Mouse (Mus musculus) CH12.LX (cell line): Measurements from ENCODE around the gene Rgs17. TPM values are rescaled to one million over a fixed set of nuclear protein-coding genes. Genes with fewer than 3 reads are reported as not detected.

Source experiments
- DNase-seq: peaks from one replicate; pipeline ENCODE4 v3.0.0-alpha.2; 2013; ENCODE audit errors: extremely low read depth
- H3K27ac ChIP-seq: 2 replicates; pipeline ENCODE4 v1.5.1; 2012; ENCODE audit warnings: low read depth, mild to moderate bottlenecking, control low read depth, moderate library complexity; ENCODE audit not compliant: insufficient read depth
- H3K27me3 ChIP-seq: replicated peaks from 2 replicates; pipeline ENCODE3; 2012; ENCODE audit warnings: inconsistent platforms
- H3K36me3 ChIP-seq, 2 experiments: replicated peaks in 1 of 2; 2 replicates each; pipeline versions ENCODE3 to v1.6.1; 2012; ENCODE audit warnings: inconsistent platforms in 1 of 2, low read length in 1 of 2, mild to moderate bottlenecking in 1 of 2, mixed read lengths in 1 of 2, moderate library complexity in 1 of 2; ENCODE audit not compliant: control insufficient read depth in 1 of 2, insufficient read depth in 1 of 2
- H3K4me1 ChIP-seq, 2 experiments: 2 replicates each; pipeline ENCODE4 v1.6.1; 2012; ENCODE audit warnings: inconsistent platforms in 1 of 2, moderate library complexity in 1 of 2; ENCODE audit not compliant: insufficient read depth in 2 of 2, control insufficient read depth in 1 of 2
- H3K4me2 ChIP-seq: 2 replicates; pipeline ENCODE4 v1.6.1; 2012; ENCODE audit warnings: low read depth, mild to moderate bottlenecking, control low read depth; ENCODE audit not compliant: poor library complexity, insufficient read depth, severe bottlenecking
- H3K4me3 ChIP-seq, 3 experiments: fragments of 150-350 bp in 1 of 3; sonication (generic) in 1 of 3; replicated peaks in 1 of 3; 2 replicates each; pipeline versions ENCODE3 to v1.5.1; 2011 to 2012; ENCODE audit warnings: low read depth in 2 of 3, low read length in 2 of 3, mild to moderate bottlenecking in 2 of 3, moderate library complexity in 2 of 3, control low read depth in 1 of 3, improper control_type of control experiment in 1 of 3, inconsistent platforms in 1 of 3, mixed read lengths in 1 of 3; ENCODE audit not compliant: poor library complexity in 1 of 3
- H3K79me2 ChIP-seq: replicated peaks from 2 replicates; pipeline ENCODE4 v1.6.1; 2012; ENCODE audit warnings: mild to moderate bottlenecking, moderate library complexity; ENCODE audit not compliant: control insufficient read depth, poor library complexity, insufficient read depth, severe bottlenecking; ENCODE audit errors: extremely low read depth
- H3K9ac ChIP-seq: 2 replicates; pipeline ENCODE4 v1.6.1; 2012; ENCODE audit warnings: low read depth, mild to moderate bottlenecking, control low read depth, moderate library complexity; ENCODE audit not compliant: insufficient read depth
- H3K9me3 ChIP-seq: replicated peaks from 2 replicates; pipeline ENCODE3; 2012; ENCODE audit warnings: low read length, inconsistent platforms, mixed read lengths
- BHLHE40 ChIP-seq: IDR thresholded peaks from 2 replicates; pipeline ENCODE4 v1.6.1; 2011; ENCODE audit warnings: mild to moderate bottlenecking, low read depth, low read length, improper control_type of control experiment
- CTCF ChIP-seq, 2 experiments: IDR thresholded peaks in 1 of 2; conservative IDR thresholded peaks in 1 of 2; 2 replicates each; pipeline ENCODE4 v1.5.1; 2011 to 2012; ENCODE audit warnings: low read depth in 2 of 2, low read length in 2 of 2, improper control_type of control experiment in 1 of 2, inconsistent platforms in 1 of 2, mild to moderate bottlenecking in 1 of 2, moderate library complexity in 1 of 2
- HCFC1 ChIP-seq: IDR thresholded peaks from 2 replicates; pipeline ENCODE4 v1.6.1; 2012; ENCODE audit warnings: low read depth, mild to moderate bottlenecking, inconsistent platforms, low read length, improper control_type of control experiment
- MAFK ChIP-seq: IDR thresholded peaks from 2 replicates; pipeline ENCODE4 v1.6.1; 2011; ENCODE audit warnings: low read length, improper control_type of control experiment; ENCODE audit not compliant: insufficient replicate concordance
- MXI1 ChIP-seq: IDR thresholded peaks from 2 replicates; pipeline ENCODE4 v1.6.1; 2011; ENCODE audit warnings: mild to moderate bottlenecking, low read depth, low read length, improper control_type of control experiment
- MYC ChIP-seq: IDR thresholded peaks from 2 replicates; pipeline ENCODE4 v1.6.1; 2011; ENCODE audit warnings: low read depth, mild to moderate bottlenecking, improper control_type of control experiment, low read length
- NELFE ChIP-seq: IDR thresholded peaks from 2 replicates; pipeline ENCODE4 v1.6.1; 2011; ENCODE audit warnings: low read depth, low read length, improper control_type of control experiment
- PAX5 ChIP-seq: IDR thresholded peaks from 2 replicates; pipeline ENCODE4 v1.6.1; 2012; ENCODE audit warnings: low read length, inconsistent platforms, mixed read lengths
- RAD21 ChIP-seq: IDR thresholded peaks from 2 replicates; pipeline ENCODE4 v1.6.1; 2011; ENCODE audit warnings: low read depth, mild to moderate bottlenecking, low read length, improper control_type of control experiment, moderate library complexity
- SIN3A ChIP-seq: IDR thresholded peaks from 2 replicates; pipeline ENCODE4 v1.6.1; 2012; ENCODE audit warnings: low read length, improper control_type of control experiment, inconsistent platforms
- SMC3 ChIP-seq: IDR thresholded peaks from 2 replicates; pipeline ENCODE4 v1.6.1; 2011; ENCODE audit warnings: low read depth, low read length, improper control_type of control experiment
- TCF12 ChIP-seq: IDR thresholded peaks from 2 replicates; pipeline ENCODE4 v1.6.1; 2014; ENCODE audit warnings: low read depth, mild to moderate bottlenecking, inconsistent platforms, low read length, improper control_type of control experiment
- USF1 ChIP-seq: IDR thresholded peaks from 2 replicates; pipeline ENCODE4 v1.6.1; 2014; ENCODE audit warnings: low read depth, mild to moderate bottlenecking, inconsistent platforms, low read length, improper control_type of control experiment
- USF2 ChIP-seq: conservative IDR thresholded peaks from 2 replicates; pipeline ENCODE4 v1.6.1; 2011; ENCODE audit warnings: low read depth, low read length, improper control_type of control experiment
- ZC3H11A ChIP-seq: IDR thresholded peaks from 2 replicates; pipeline ENCODE4 v1.6.1; 2012; ENCODE audit warnings: low read depth, mild to moderate bottlenecking, inconsistent platforms, low read length, improper control_type of control experiment
- ZMIZ1 ChIP-seq: IDR thresholded peaks from 2 replicates; pipeline ENCODE4 v1.6.1; 2012; ENCODE audit warnings: low read depth, mild to moderate bottlenecking, inconsistent platforms, low read length, improper control_type of control experiment
- dilution Hi-C: fragments of 300-500 bp; cut with MboI; formaldehyde crosslinking; loops from 2 replicates; pipeline ENCODE4 v1.14.3; 2020; ENCODE audit warnings: low sequenced_read_pairs; ENCODE audit not compliant: extremely low pct_unique_long_range_greater_than_20kb, extremely low pct_ligation_motif_present
- in situ Hi-C: fragments of 300-500 bp; cut with MboI; formaldehyde crosslinking; loops from 3 replicates; pipeline ENCODE4 v1.14.3; 2019; ENCODE audit warnings: low sequenced_read_pairs, low pct_ligation_motif_present, low pct_unique_long_range_greater_than_20kb, mixed read lengths
- polyA plus RNA-seq: library from polyadenylated mRNA; unstranded; fragments of >175 nt; gene quantifications from 2 replicates; pipeline ENCODE4 v1.2.1, GENCODE M21; 2012; ENCODE audit warnings: low read depth; ENCODE audit not compliant: insufficient read length
- total RNA-seq, 2 experiments: library from RNA; depleted of rRNA; stranded (reverse); fragments of 300-350 nt in 1 of 2; fragments of >200 nt in 1 of 2; gene quantifications; 2 replicates each; pipeline ENCODE4 v1.2.3; 2012 to 2014

Gene Rgs17
- total and polyA plus RNA-seq, 3 experiments: not detected

GRCm38 (mm10) chr10:5802866-5803265 is 119.3 kb downstream of the Rgs17 start:
- H3K27me3 ChIP-seq: no peaks in the 10 kb centered on the region
- H3K9me3 ChIP-seq: no peaks in the 10 kb centered on the region
- dilution Hi-C loops (no loop called here), in situ Hi-C loops (loop anchor here (25.0 kb wide), 1 partner anchor 1259 kb away; the partner anchor contains the start of gene Ipcef1)
- no peak overlapping the region for H3K27ac ChIP-seq
- H3K4me1 ChIP-seq: peaks cover 3 to 36% of the 10 kb centered on the region in 2 experiments
- H3K36me3 ChIP-seq: peaks cover 36 to 44% of the 10 kb centered on the region in 2 experiments
- H3K79me2 ChIP-seq: peaks cover 45% of the 10 kb centered on the region
- H3K4me3 ChIP-seq: peak overlapping the region; percentile 48 to 76 (median 66)
- DNase-seq: peak; percentile 35
- TF ChIP-seq SIN3A (peak; percentile 55; the same call in 1 of the 2 replicates), USF1 (no peak), MXI1 (peak; percentile 56; the same call in 1 of the 2 replicates)
- H3K9ac ChIP-seq: peak overlapping the region; percentile 68; the same call in 1 of the 2 replicates
- H3K4me2 ChIP-seq: peak overlapping the region; percentile 56

GRCm38 (mm10) chr10:5800490-5800889 is 121.7 kb downstream of the Rgs17 start:
- DNase-seq: peak; percentile 51
- Histone ChIP-seq H3K79me2 (peaks cover 45% of the 10 kb centered on the region), H3K27me3 (no peaks in the 10 kb centered on the region), H3K27ac (no peak overlapping the region), H3K4me1 (peaks cover 3 to 23% of the 10 kb centered on the region in 2 experiments), H3K4me3 (no peak overlapping the region), H3K9ac (no peak overlapping the region), H3K4me2 (no peak overlapping the region), H3K9me3 (no peaks in the 10 kb centered on the region), H3K36me3 (peaks cover 37 to 47% of the 10 kb centered on the region in 2 experiments)
- dilution Hi-C loops (no loop called here), in situ Hi-C loops (loop anchor here (25.0 kb wide), 1 partner anchor 1262 kb away; the partner anchor contains the start of gene Ipcef1)
- TF ChIP-seq HCFC1: no peak
- no peak for TF ChIP-seq NELFE
- TF ChIP-seq MAFK: no peak
- TF ChIP-seq USF2: no peak
- TF ChIP-seq MXI1: no peak
- peak; percentile 49 for TF ChIP-seq RAD21
- no peak for TF ChIP-seq ZMIZ1
- TF ChIP-seq TCF12: no peak
- no peak for TF ChIP-seq PAX5
- peak; percentile 34 to 66; a peak in 3 of 4 replicates for TF ChIP-seq CTCF (conservative IDR thresholded peaks at IDR 0.05 in 1 of 2, IDR thresholded peaks at IDR 0.05 in 1 of 2; ENCODE audit: low read depth in 2 of 2, low read length in 2 of 2)
- peak; percentile 33 for TF ChIP-seq SMC3
- no peak for TF ChIP-seq ZC3H11A
- no peak for TF ChIP-seq MYC
- no peak for TF ChIP-seq BHLHE40
